Mouse (Mus musculus): ENCODE data around the gene Rin3.

Gene Rin3

GRCm38 (mm10) chr12:102301585-102301984 lies 18.7 kb downstream of the Rin3 start:
- intact Hi-C loops (cut with DNase I): no loop called here

- intact Hi-C loops (cut with DNase I): no loop called here
Measured at GRCm38 (mm10) chr12:102302322-102302721, 19.5 kb downstream of the Rin3 start.

GRCm38 (mm10) chr12:102302831-102303351 lies 20.0 kb downstream of the Rin3 start:
- intact Hi-C loops (cut with DNase I): no loop called here

GRCm38 (mm10) chr12:102303867-102304266 lies 21.0 kb downstream of the Rin3 start:
- intact Hi-C loops (cut with DNase I): no loop called here

GRCm38 (mm10) chr12:102305069-102305836 lies 22.4 kb downstream of the Rin3 start:
- intact Hi-C loops (cut with DNase I): no loop called here

- intact Hi-C loops (cut with DNase I): no loop called here
Measured at GRCm38 (mm10) chr12:102308001-102308456, 25.2 kb downstream of the Rin3 start.

- intact Hi-C loops (cut with DNase I): no loop called here
Measured at GRCm38 (mm10) chr12:102308457-102309011, 25.7 kb downstream of the Rin3 start.

GRCm38 (mm10) chr12:102309099-102309799 lies 26.4 kb downstream of the Rin3 start:
- intact Hi-C loops (cut with DNase I): no loop called here

GRCm38 (mm10) chr12:102309800-102310195 lies 26.9 kb downstream of the Rin3 start:
- intact Hi-C loops (cut with DNase I): no loop called here

GRCm38 (mm10) chr12:102310261-102310660 lies 27.4 kb downstream of the Rin3 start:
- intact Hi-C loops (cut with DNase I): no loop called here

- intact Hi-C loops (cut with DNase I): no loop called here
Measured at GRCm38 (mm10) chr12:102311454-102311853, 28.6 kb downstream of the Rin3 start.

GRCm38 (mm10) chr12:102319150-102319549 lies 36.3 kb downstream of the Rin3 start:
- intact Hi-C loops (cut with DNase I): no loop called here

GRCm38 (mm10) chr12:102319899-102320298 lies 37.1 kb downstream of the Rin3 start:
- intact Hi-C loops (cut with DNase I): no loop called here

GRCm38 (mm10) chr12:102320322-102320721 lies 37.5 kb downstream of the Rin3 start:
- intact Hi-C loops (cut with DNase I): no loop called here

GRCm38 (mm10) chr12:102321064-102321728 lies 38.3 kb downstream of the Rin3 start:
- intact Hi-C loops (cut with DNase I): no loop called here

GRCm38 (mm10) chr12:102321855-102322254 lies 39.0 kb downstream of the Rin3 start:
- intact Hi-C loops (cut with DNase I): no loop called here

- intact Hi-C loops (cut with DNase I): no loop called here
Measured at GRCm38 (mm10) chr12:102323392-102323791, 40.5 kb downstream of the Rin3 start.

- intact Hi-C loops (cut with DNase I): no loop called here
Measured at GRCm38 (mm10) chr12:102324156-102324885, 41.5 kb downstream of the Rin3 start.

GRCm38 (mm10) chr12:102324886-102325220 lies 42.0 kb downstream of the Rin3 start:
- intact Hi-C loops (cut with DNase I): no loop called here

GRCm38 (mm10) chr12:102326753-102327340 lies 44.0 kb downstream of the Rin3 start:
- intact Hi-C loops (cut with DNase I): no loop called here

- intact Hi-C loops (cut with DNase I): no loop called here
Measured at GRCm38 (mm10) chr12:102327525-102327924, 44.7 kb downstream of the Rin3 start.
